Mouse (Mus musculus): ENCODE measurements around the gene Oosp2. TPM values are rescaled to one million over a fixed set of nuclear protein-coding genes. Genes with fewer than 3 reads are reported as not detected.

Oosp2 gene
- not detected for polyA plus RNA-seq (2014; fragmentation: Illumina TruSeq; extraction: RNeasy Lipid Tissue Mini Kit (QIAGEN cat#74804); ENCODE audit: insufficient read depth, low read depth, low replicate concordance)

DNA sequence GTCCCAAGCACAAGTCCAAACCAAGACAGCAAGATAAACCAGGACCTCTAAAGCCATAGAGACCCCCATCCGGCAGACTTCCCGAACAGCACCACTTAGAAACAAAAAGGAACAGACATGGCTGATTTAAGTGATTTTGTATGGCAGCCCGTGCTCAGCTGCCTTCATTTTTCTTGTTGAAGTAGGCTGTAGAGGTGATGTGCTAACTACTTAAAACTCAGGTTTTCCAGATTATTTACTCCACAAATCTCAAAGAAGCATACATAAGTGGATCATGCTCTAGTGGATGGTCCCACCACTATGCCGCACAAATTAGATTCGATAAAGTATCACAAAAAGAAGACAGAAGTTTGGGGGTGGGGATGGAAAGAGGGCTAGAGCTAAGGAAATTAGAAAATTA, at the start of gene Oosp2:
TSS of gene Oosp2 (minus strand) at position 101 of the 400 bp plus-strand sequence.

DNA sequence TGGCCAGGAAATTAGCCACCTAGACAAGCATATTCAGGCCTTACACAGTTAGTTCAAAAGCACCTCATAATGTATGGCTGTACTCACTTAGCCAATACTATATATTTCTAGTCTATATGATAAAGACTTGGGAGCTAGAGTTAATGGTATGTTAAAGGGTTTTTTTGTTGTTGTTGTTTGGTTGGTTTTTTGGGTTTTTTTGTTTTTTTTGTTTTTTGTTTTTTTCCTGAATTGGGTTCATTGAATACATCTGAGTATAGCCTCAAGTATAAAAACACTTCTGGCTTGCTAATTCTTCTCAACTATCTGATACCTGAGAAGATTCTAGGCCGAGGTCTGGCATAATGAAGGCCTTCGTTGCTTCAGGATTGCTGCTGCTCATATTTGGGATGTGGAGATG, 36.4 kb upstream of the Oosp2 start, which contains the start of gene Oosp3:
TSS of gene Oosp3 (plus strand) at position 301 of the 400 bp plus-strand sequence.

DNA sequence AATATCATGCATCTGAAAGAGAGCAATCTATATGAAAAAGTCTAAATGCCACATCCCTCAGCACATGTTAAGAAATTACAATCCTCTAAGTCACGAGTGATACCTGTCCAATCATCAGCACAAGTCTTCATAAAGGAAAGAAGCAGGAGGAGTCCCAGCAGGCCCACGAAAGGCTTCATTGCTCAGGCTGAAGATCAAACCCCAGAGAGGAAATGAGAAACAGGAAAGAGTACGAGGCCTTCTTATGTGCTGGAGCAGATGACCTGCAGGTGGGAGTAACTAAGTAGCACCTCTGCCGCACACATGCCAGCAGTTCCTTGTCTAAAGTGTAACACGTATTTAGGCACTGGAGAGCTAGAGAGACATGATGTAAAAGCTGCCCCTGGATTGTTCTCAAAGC, 30.5 kb upstream of the Oosp2 start, which contains the start of gene Oosp1:
TSS of gene Oosp1 (minus strand) at position 312 of the 400 bp plus-strand sequence.

GRCm38 (mm10) chr19:11640732-11641131, 19.6 kb downstream of the Oosp2 start, which contains the start of gene Ms4a3:
Ms4a3 (minus strand) TSS chr19:11640851.

GRCm38 (mm10) chr19:11623551-11623950, 36.8 kb downstream of the Oosp2 start, which contains the start of gene Ms4a2:
Ms4a2 (minus strand) TSS chr19:11623719.

GRCm38 (mm10) chr19:11604603-11605002, 55.8 kb downstream of the Oosp2 start, which contains the start of gene Ms4a6d:
Ms4a6d (minus strand) TSS chr19:11604849.

Other genes starting within 250 kb of the Oosp2 start
- 27.2 TPM for gene Ms4a4b, start 217.0 kb downstream of the Oosp2 start, polyA plus RNA-seq (2014; fragmentation: Illumina TruSeq; extraction: RNeasy Lipid Tissue Mini Kit (QIAGEN cat#74804); ENCODE audit: insufficient read depth, low read depth, low replicate concordance)
- gene Ms4a6c, start 191.2 kb downstream of the Oosp2 start, polyA plus RNA-seq (2014; fragmentation: Illumina TruSeq; extraction: RNeasy Lipid Tissue Mini Kit (QIAGEN cat#74804); ENCODE audit: insufficient read depth, low read depth, low replicate concordance), result 20.5 TPM
- 15.9 TPM for gene Gm8369, start 174.6 kb downstream of the Oosp2 start, polyA plus RNA-seq (2014; fragmentation: Illumina TruSeq; extraction: RNeasy Lipid Tissue Mini Kit (QIAGEN cat#74804); ENCODE audit: insufficient read depth, low read depth, low replicate concordance)
- 17.9 TPM for gene Ms4a6b, start 144.0 kb downstream of the Oosp2 start, polyA plus RNA-seq (2014; fragmentation: Illumina TruSeq; extraction: RNeasy Lipid Tissue Mini Kit (QIAGEN cat#74804); ENCODE audit: insufficient read depth, low read depth, low replicate concordance)
- gene Ms4a4d, start 123.8 kb downstream of the Oosp2 start, polyA plus RNA-seq (2014; fragmentation: Illumina TruSeq; extraction: RNeasy Lipid Tissue Mini Kit (QIAGEN cat#74804); ENCODE audit: insufficient read depth, low read depth, low replicate concordance), result 40.6 TPM
- 8.9 TPM for gene Ms4a6d, start 55.7 kb downstream of the Oosp2 start, polyA plus RNA-seq (2014; fragmentation: Illumina TruSeq; extraction: RNeasy Lipid Tissue Mini Kit (QIAGEN cat#74804); ENCODE audit: insufficient read depth, low read depth, low replicate concordance)
- gene Ms4a2, start 36.8 kb downstream of the Oosp2 start, polyA plus RNA-seq (2014; fragmentation: Illumina TruSeq; extraction: RNeasy Lipid Tissue Mini Kit (QIAGEN cat#74804); ENCODE audit: insufficient read depth, low read depth, low replicate concordance), result 0.43 TPM
- gene Ms4a3, start 19.7 kb downstream of the Oosp2 start, polyA plus RNA-seq (2014; fragmentation: Illumina TruSeq; extraction: RNeasy Lipid Tissue Mini Kit (QIAGEN cat#74804); ENCODE audit: insufficient read depth, low read depth, low replicate concordance), result not detected
- 0.43 TPM for gene Oosp1, start 30.6 kb upstream of the Oosp2 start, polyA plus RNA-seq (2014; fragmentation: Illumina TruSeq; extraction: RNeasy Lipid Tissue Mini Kit (QIAGEN cat#74804); ENCODE audit: insufficient read depth, low read depth, low replicate concordance)
- not detected for gene Oosp3, start 36.5 kb upstream of the Oosp2 start, polyA plus RNA-seq (2014; fragmentation: Illumina TruSeq; extraction: RNeasy Lipid Tissue Mini Kit (QIAGEN cat#74804); ENCODE audit: insufficient read depth, low read depth, low replicate concordance)
- not detected for gene Gif, start 87.0 kb upstream of the Oosp2 start, polyA plus RNA-seq (2014; fragmentation: Illumina TruSeq; extraction: RNeasy Lipid Tissue Mini Kit (QIAGEN cat#74804); ENCODE audit: insufficient read depth, low read depth, low replicate concordance)
- gene Mrpl16, start 109.8 kb upstream of the Oosp2 start, polyA plus RNA-seq (2014; fragmentation: Illumina TruSeq; extraction: RNeasy Lipid Tissue Mini Kit (QIAGEN cat#74804); ENCODE audit: insufficient read depth, low read depth, low replicate concordance), result 21.3 TPM
- gene Stx3, start 158.8 kb upstream of the Oosp2 start, polyA plus RNA-seq (2014; fragmentation: Illumina TruSeq; extraction: RNeasy Lipid Tissue Mini Kit (QIAGEN cat#74804); ENCODE audit: insufficient read depth, low read depth, low replicate concordance), result 20.1 TPM
- not detected for gene Olfr1417, start 178.7 kb upstream of the Oosp2 start, polyA plus RNA-seq (2014; fragmentation: Illumina TruSeq; extraction: RNeasy Lipid Tissue Mini Kit (QIAGEN cat#74804); ENCODE audit: insufficient read depth, low read depth, low replicate concordance)
- not detected for gene Olfr1418, start 200.5 kb upstream of the Oosp2 start, polyA plus RNA-seq (2014; fragmentation: Illumina TruSeq; extraction: RNeasy Lipid Tissue Mini Kit (QIAGEN cat#74804); ENCODE audit: insufficient read depth, low read depth, low replicate concordance)
- not detected for gene Olfr1419, start 214.5 kb upstream of the Oosp2 start, polyA plus RNA-seq (2014; fragmentation: Illumina TruSeq; extraction: RNeasy Lipid Tissue Mini Kit (QIAGEN cat#74804); ENCODE audit: insufficient read depth, low read depth, low replicate concordance)
- gene Olfr1420, start 226.0 kb upstream of the Oosp2 start, polyA plus RNA-seq (2014; fragmentation: Illumina TruSeq; extraction: RNeasy Lipid Tissue Mini Kit (QIAGEN cat#74804); ENCODE audit: insufficient read depth, low read depth, low replicate concordance), result not detected

All from lung, adult 10 weeks (tissue).